Mouse (Mus musculus) liver, embryonic 16.5 days (tissue): ENCODE measurements around the gene 4833420G17Rik. TPM values are rescaled to one million over a fixed set of nuclear protein-coding genes. Genes with fewer than 3 reads are reported as not detected.

Source experiments
- ATAC-seq: fragments of 200-750 bp; cut with Nextera tagmentation; 2 replicates; pipeline ENCODE4 v1.8.0; 2017; ENCODE audit warnings: low read depth, mild to moderate bottlenecking, moderate number of reproducible peaks, moderate library complexity
- H3K27ac ChIP-seq: fragments of 300-500 bp; sonication (generic); 2 replicates; pipeline ENCODE4 v1.5.1; 2014; ENCODE audit warnings: mild to moderate bottlenecking, low read length
- H3K27me3 ChIP-seq: fragments of 300-500 bp; sonication (generic); 2 replicates; pipeline ENCODE4 v1.6.1; 2014; ENCODE audit warnings: low read depth, low read length, mixed read lengths; ENCODE audit not compliant: control insufficient read depth, insufficient read depth
- H3K36me3 ChIP-seq: fragments of 300-500 bp; sonication (generic); 2 replicates; pipeline ENCODE4 v1.6.1; 2014; ENCODE audit warnings: mild to moderate bottlenecking; ENCODE audit not compliant: control insufficient read depth, insufficient read depth
- H3K4me1 ChIP-seq: fragments of 300-500 bp; sonication (generic); 2 replicates; pipeline ENCODE4 v1.6.1; 2014; ENCODE audit warnings: low read depth, low read length, mixed read lengths; ENCODE audit not compliant: control insufficient read depth
- H3K4me2 ChIP-seq: fragments of 300-500 bp; sonication (generic); 2 replicates; pipeline ENCODE4 v1.6.1; 2014; ENCODE audit warnings: low read depth, low read length, mixed read lengths
- H3K4me3 ChIP-seq: fragments of 300-500 bp; sonication (generic); 2 replicates; pipeline ENCODE4 v1.5.1; 2014; ENCODE audit warnings: low read depth, mild to moderate bottlenecking, low read length
- H3K9ac ChIP-seq: fragments of 300-500 bp; sonication (generic); 2 replicates; pipeline ENCODE4 v1.6.1; 2014; ENCODE audit warnings: low read depth, low read length
- H3K9me3 ChIP-seq: fragments of 300-500 bp; sonication (generic); replicated peaks from 2 replicates; pipeline ENCODE4 v1.6.1; 2016; ENCODE audit warnings: low read length; ENCODE audit not compliant: control insufficient read depth
- WGBS: fragments of 180-500 bp; shearing (Covaris S2); extraction: QIAGEN DNeasy Blood & Tissue Kit; methylation state at CpG from one replicate; pipeline ENCODE4 v1.1.7; 2014; ENCODE audit not compliant: insufficient replicate concordance; 5-methylcytosine and 5-hydroxymethylcytosine counted together
- polyA plus RNA-seq: library from polyadenylated mRNA; unstranded; fragments of >200 nt; fragmentation: Nextera tagmentation; extraction: Ambion mirVana; gene quantifications from 2 replicates; pipeline ENCODE4 v1.2.1, GENCODE M21; 2015

Gene 4833420G17Rik
- 19.8 and 22.2 TPM in 2 replicates for polyA plus RNA-seq

GRCm38 (mm10) chr13:119462596-119463560 lies at the start of gene 4833420G17Rik:
Gene 4833420G17Rik, plus strand, starts transcription at chr13:119462768.
- H3K4me1 ChIP-seq: peaks cover 9% of the 10 kb centered on the region
- no peaks in the 10 kb centered on the region for H3K27me3 ChIP-seq
- WGBS: 6% methylated on average over 57 of the region's 57 CpGs
- peak within 1 kb of the TSS; percentile 75 for H3K4me3 ChIP-seq
- no peaks in the 10 kb centered on the region; the same call in 1 of the 2 replicates for H3K36me3 ChIP-seq
- H3K4me2 ChIP-seq: peak within 1 kb of the TSS; percentile 83
- H3K27ac ChIP-seq: peak within 1 kb of the TSS; percentile 84
- peak; percentile 99 for ATAC-seq
- H3K9me3 ChIP-seq: no peaks in the 10 kb centered on the region
- peak within 1 kb of the TSS; percentile 70 for H3K9ac ChIP-seq

GRCm38 (mm10) chr13:119413026-119413425 lies 49.5 kb upstream of the 4833420G17Rik start:
- 23% methylated on average over 2 of the region's 2 CpGs for WGBS

GRCm38 (mm10) chr13:119418479-119418878 lies 44.1 kb upstream of the 4833420G17Rik start:
- no peak for ATAC-seq
- no peak overlapping the region for H3K9ac ChIP-seq
- WGBS: 54% methylated on average over 3 of the region's 3 CpGs
- H3K4me3 ChIP-seq: no peak overlapping the region
- no peaks in the 10 kb centered on the region for H3K4me1 ChIP-seq
- H3K9me3 ChIP-seq: no peaks in the 10 kb centered on the region
- H3K27me3 ChIP-seq: no peaks in the 10 kb centered on the region
- H3K4me2 ChIP-seq: no peak overlapping the region
- no peak overlapping the region for H3K27ac ChIP-seq
- H3K36me3 ChIP-seq: no peaks in the 10 kb centered on the region

More at GRCm38 (mm10) chr13:119413026-119413425, 49.5 kb upstream of the 4833420G17Rik start:
- H3K4me2 ChIP-seq: no peak overlapping the region
- H3K9me3 ChIP-seq: no peaks in the 10 kb centered on the region
- H3K4me3 ChIP-seq: no peak overlapping the region
- no peak overlapping the region for H3K27ac ChIP-seq
- no peaks in the 10 kb centered on the region for H3K27me3 ChIP-seq
- H3K36me3 ChIP-seq: no peaks in the 10 kb centered on the region
- no peak overlapping the region for H3K9ac ChIP-seq
- no peak for ATAC-seq
- peaks cover 9% of the 10 kb centered on the region; the same call in 1 of the 2 replicates for H3K4me1 ChIP-seq

GRCm38 (mm10) chr13:119430164-119430563 lies 32.4 kb upstream of the 4833420G17Rik start:
- no peak for ATAC-seq
- Histone ChIP-seq H3K27me3 (no peaks in the 10 kb centered on the region), H3K9me3 (no peaks in the 10 kb centered on the region), H3K4me2 (peak overlapping the region; percentile 96), H3K9ac (no peak overlapping the region; the same call in 1 of the 2 replicates), H3K4me1 (peaks cover 3% of the 10 kb centered on the region), H3K4me3 (peak overlapping the region; percentile 91), H3K27ac (no peak overlapping the region), H3K36me3 (no peaks in the 10 kb centered on the region)
- 25% methylated on average over 8 of the region's 8 CpGs for WGBS

- H3K27me3 ChIP-seq: no peaks in the 10 kb centered on the region
- ATAC-seq: no peak
- H3K36me3 ChIP-seq: no peaks in the 10 kb centered on the region
- H3K27ac ChIP-seq: no peak overlapping the region
- peaks cover 3% of the 10 kb centered on the region for H3K4me1 ChIP-seq
- H3K4me2 ChIP-seq: no peak overlapping the region
- no peaks in the 10 kb centered on the region for H3K9me3 ChIP-seq
- no peak overlapping the region for H3K4me3 ChIP-seq
- WGBS: 62% methylated on average over 1 of the region's 1 CpGs
- no peak overlapping the region for H3K9ac ChIP-seq
Measured at GRCm38 (mm10) chr13:119432041-119432440, 30.5 kb upstream of the 4833420G17Rik start.

- no peak overlapping the region for H3K4me2 ChIP-seq
- H3K27ac ChIP-seq: no peak overlapping the region
- peaks cover 3% of the 10 kb centered on the region for H3K4me1 ChIP-seq
- H3K4me3 ChIP-seq: no peak overlapping the region
- no peaks in the 10 kb centered on the region for H3K27me3 ChIP-seq
- H3K9ac ChIP-seq: no peak overlapping the region
- ATAC-seq: no peak
- 0 out of 2 replicates have a peak, but pooled peaks cover 6% of the 10 kb centered on the region for H3K36me3 ChIP-seq
- 74% methylated on average over 7 of the region's 7 CpGs for WGBS
- H3K9me3 ChIP-seq: no peaks in the 10 kb centered on the region
Measured at GRCm38 (mm10) chr13:119434359-119434758, 28.2 kb upstream of the 4833420G17Rik start.

GRCm38 (mm10) chr13:119442244-119442643 lies 20.3 kb upstream of the 4833420G17Rik start:
- Histone ChIP-seq H3K36me3 (peaks cover 22% of the 10 kb centered on the region), H3K4me1 (no peaks in the 10 kb centered on the region), H3K27ac (no peak overlapping the region), H3K4me2 (no peak overlapping the region), H3K9ac (no peak overlapping the region), H3K4me3 (no peak overlapping the region), H3K27me3 (no peaks in the 10 kb centered on the region), H3K9me3 (no peaks in the 10 kb centered on the region)
- ATAC-seq: peak; percentile 41; the same call in 1 of the 2 replicates
- WGBS: 58% methylated on average over 1 of the region's 1 CpGs

- Histone ChIP-seq H3K4me3 (no peak overlapping the region), H3K36me3 (peaks cover 30% of the 10 kb centered on the region), H3K9me3 (no peaks in the 10 kb centered on the region; the same call in 1 of the 2 replicates), H3K27ac (no peak overlapping the region), H3K4me1 (no peaks in the 10 kb centered on the region), H3K4me2 (no peak overlapping the region), H3K9ac (no peak overlapping the region), H3K27me3 (no peaks in the 10 kb centered on the region)
- no peak for ATAC-seq
- WGBS: 71% methylated on average over 4 of the region's 4 CpGs
Measured at GRCm38 (mm10) chr13:119453563-119453962, 9.0 kb upstream of the 4833420G17Rik start.

- Histone ChIP-seq H3K27me3 (no peaks in the 10 kb centered on the region), H3K4me2 (no peak overlapping the region), H3K27ac (no peak overlapping the region), H3K4me3 (no peak overlapping the region), H3K36me3 (peaks cover 25% of the 10 kb centered on the region), H3K4me1 (no peaks in the 10 kb centered on the region), H3K9ac (no peak overlapping the region), H3K9me3 (no peaks in the 10 kb centered on the region; the same call in 1 of the 2 replicates)
- ATAC-seq: no peak
Measured at GRCm38 (mm10) chr13:119455082-119455481, 7.5 kb upstream of the 4833420G17Rik start.
